Mouse (Mus musculus): Measurements from ENCODE around the gene Nde1. TPM values are rescaled to one million over a fixed set of nuclear protein-coding genes. Genes with fewer than 3 reads are reported as not detected.

Nde1 gene
- 35.1 TPM for total RNA-seq (2023)

DNA sequence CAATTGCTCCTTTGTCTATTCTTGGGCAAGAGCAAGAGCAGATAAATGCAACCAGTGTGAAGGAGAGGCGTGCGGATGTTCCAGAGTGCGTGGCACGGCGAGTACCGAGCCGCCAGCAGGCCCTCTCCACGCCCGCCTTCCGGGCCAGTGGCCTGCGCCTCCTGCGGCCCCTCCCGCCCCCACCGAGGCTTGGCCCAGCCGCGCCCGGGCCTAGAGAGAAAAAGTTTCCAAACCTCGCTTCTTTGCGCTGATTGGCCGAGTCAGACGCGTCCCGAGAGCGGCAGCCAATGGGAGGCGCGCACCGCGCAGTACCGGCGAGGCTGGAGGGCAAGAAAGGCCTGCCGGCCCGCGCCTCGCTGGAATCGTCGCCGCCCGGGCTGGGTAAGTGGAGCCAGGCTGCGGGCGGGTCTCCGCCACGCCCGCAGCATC, at the start of gene Nde1, which contains the start of gene Marf1:
TSS of gene Nde1 (plus strand) at position 288 of the 429 bp plus-strand sequence.
TSS of gene Marf1 (minus strand) at position 364 of the 429 bp plus-strand sequence.

Other genes starting within 250 kb of the Nde1 start
- gene 2900011O08Rik, start 176.7 kb upstream of the Nde1 start, total RNA-seq (2023) = not detected
- not detected for gene Ifitm7, start 176.4 kb upstream of the Nde1 start, total RNA-seq (2023)
- gene Marf1, start 76 bp downstream of the Nde1 start, total RNA-seq (2023) = 61.5 TPM
- 0.27 TPM for gene Myh11, start 128.1 kb downstream of the Nde1 start, total RNA-seq (2023)
- gene Fopnl, start 154.1 kb downstream of the Nde1 start, total RNA-seq (2023) = 43.4 TPM
- gene Abcc1, start 198.3 kb downstream of the Nde1 start, total RNA-seq (2023) = 50.8 TPM

All from CD4-positive naive resting alpha-beta T cell, adult 57 days (primary cell).